Mouse (Mus musculus) heart, embryonic 10.5 days (tissue): ENCODE data around the gene Gm1604a. TPM values are rescaled to one million over a fixed set of nuclear protein-coding genes. Genes with fewer than 3 reads are reported as not detected.

Experiments
- polyA plus RNA-seq: library from polyadenylated mRNA; unstranded; fragments of >200 nt; fragmentation: Nextera tagmentation; extraction: Ambion mirVana; gene quantifications from 2 replicates; pipeline ENCODE4 v1.2.1, GENCODE M21; 2016

Gm1604a gene
- polyA plus RNA-seq, 1 experiment from 2014 or later: not detected

Other genes with a start within 250 kb of the Gm1604a start
- gene Ezr, start 242.8 kb upstream of the Gm1604a start, polyA plus RNA-seq: 121 and 125 TPM in 2 replicates
- 46.2 and 47.1 TPM in 2 replicates for gene Rsph3b, start 76.9 kb upstream of the Gm1604a start, polyA plus RNA-seq
- 31.0 and 41.8 TPM in 2 replicates for gene Tagap1, start 64.4 kb upstream of the Gm1604a start, polyA plus RNA-seq
- 205 and 238 TPM in 2 replicates for gene Rnaset2b, start 54.9 kb upstream of the Gm1604a start, polyA plus RNA-seq
- 0.10 and 0.16 TPM in 2 replicates for gene Gm49721, start 46.7 kb upstream of the Gm1604a start, polyA plus RNA-seq
- gene Rps6ka2, start 144.5 kb downstream of the Gm1604a start, polyA plus RNA-seq: 50.1 and 70.3 TPM in 2 replicates